Mouse (Mus musculus): ENCODE measurements around the gene Acrbp.
"Not testable (repeated sequence)": the region's sequence is repeated elsewhere in the genome, so short reads cannot be mapped to it uniquely, and the experiment has no call there.

DNA sequence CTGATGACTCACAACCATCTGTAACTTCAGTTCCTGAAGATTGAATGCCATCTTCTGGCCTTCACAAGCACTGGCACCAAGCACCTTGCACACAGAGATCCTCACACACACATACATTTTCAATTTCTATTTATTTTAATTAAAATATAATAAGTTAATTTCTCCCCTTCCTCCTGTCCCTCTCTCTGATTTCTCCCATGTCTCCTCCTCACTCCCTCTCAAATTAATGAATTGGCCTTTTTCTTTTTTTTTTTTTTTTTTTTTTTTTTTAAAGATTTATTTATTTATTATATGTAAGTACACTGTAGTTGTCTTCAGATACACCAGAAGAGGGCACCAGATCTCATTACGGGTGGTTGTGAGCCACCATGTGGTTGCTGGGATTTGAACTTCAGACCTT lies 15.7 kb downstream of the Acrbp start:
- TF ChIP-seq EP300 (optimal IDR thresholded peaks at IDR 0.05); CTCF (IDR thresholded peaks at IDR 0.05; ENCODE audit: low read depth): not testable (repeated sequence)

Data from stomach, postnatal 0 days (tissue).